Mouse (Mus musculus) G1E (cell line): ENCODE results near the gene Tns4.

Experiments
- CTCF ChIP-seq: IDR thresholded peaks from 2 replicates; pipeline ENCODE4 v1.5.1; 2012; ENCODE audit warnings: low read depth, low read length, inconsistent platforms, mixed read lengths
- POLR2AphosphoS5 ChIP-seq: IDR thresholded peaks from 2 replicates; pipeline ENCODE4 v1.6.1; 2012; ENCODE audit warnings: low read depth, low read length, inconsistent platforms; ENCODE audit not compliant: insufficient replicate concordance
- TAL1 ChIP-seq: conservative IDR thresholded peaks from 2 replicates; pipeline ENCODE4 v1.6.1; 2012; ENCODE audit warnings: low read depth, low read length, inconsistent platforms, mixed read lengths

- TF ChIP-seq CTCF (no peak), TAL1 (no peak), POLR2AphosphoS5 (no peak)
These were observed 47.9 kb upstream of the Tns4 start for GRCm38 (mm10) chr11:99136961-99137360.
